Mouse (Mus musculus) liver, adult (tissue): ENCODE data around the gene Cd300lf.

ENCODE experiments used
- GATA4 ChIP-seq: IDR thresholded peaks from 2 replicates; pipeline ENCODE4 v1.6.1; 2014; ENCODE audit warnings: mild to moderate bottlenecking, low read length; ENCODE audit not compliant: insufficient replicate concordance

Gene Cd300lf

GRCm38 (mm10) chr11:115101615-115102051 lies 32.2 kb downstream of the Cd300lf start:
- no peak for TF ChIP-seq GATA4

- no peak for TF ChIP-seq GATA4
Observed at GRCm38 (mm10) chr11:115100741-115101140, 33.1 kb downstream of the Cd300lf start.

DNA sequence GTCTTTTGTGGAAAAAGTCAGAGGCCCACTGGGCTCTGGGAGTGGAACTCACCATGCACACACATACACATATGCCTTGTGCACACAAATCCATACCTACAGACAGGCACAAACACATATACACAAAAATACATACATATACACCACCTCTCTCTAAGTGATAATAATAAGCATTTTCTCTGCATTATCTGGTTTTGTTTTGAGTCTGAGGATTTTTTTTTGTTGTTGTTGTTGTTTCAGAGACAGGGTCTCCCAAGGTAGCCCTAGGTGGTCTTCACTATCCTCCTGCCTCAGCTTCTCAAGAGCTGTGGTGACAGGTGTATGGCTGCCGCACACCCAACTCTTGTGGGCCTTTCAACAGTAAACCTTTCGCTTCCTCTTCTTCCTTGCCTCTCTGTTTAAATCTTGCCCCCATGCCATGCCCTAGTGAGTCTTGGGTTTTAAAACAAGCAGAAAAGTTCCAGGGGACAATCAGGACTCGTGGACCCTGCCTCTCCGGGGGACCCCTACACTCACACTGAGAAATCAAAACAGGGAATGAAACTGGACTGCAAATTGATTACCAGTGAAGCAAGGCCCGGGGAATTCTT lies 33.7 kb downstream of the Cd300lf start:
- TF ChIP-seq GATA4: no peak

- TF ChIP-seq GATA4: no peak
Observed at GRCm38 (mm10) chr11:115099241-115099840, 34.5 kb downstream of the Cd300lf start.

- TF ChIP-seq GATA4: no peak
Observed at GRCm38 (mm10) chr11:115098203-115098932, 35.4 kb downstream of the Cd300lf start.

GRCm38 (mm10) chr11:115092140-115092539 lies 41.7 kb downstream of the Cd300lf start:
- no peak for TF ChIP-seq GATA4

- no peak for TF ChIP-seq GATA4
Observed at GRCm38 (mm10) chr11:115091362-115091901, 42.4 kb downstream of the Cd300lf start, which contains the start of gene Rab37. TSS of gene Rab37 (plus strand) at chr11:115091431.

DNA sequence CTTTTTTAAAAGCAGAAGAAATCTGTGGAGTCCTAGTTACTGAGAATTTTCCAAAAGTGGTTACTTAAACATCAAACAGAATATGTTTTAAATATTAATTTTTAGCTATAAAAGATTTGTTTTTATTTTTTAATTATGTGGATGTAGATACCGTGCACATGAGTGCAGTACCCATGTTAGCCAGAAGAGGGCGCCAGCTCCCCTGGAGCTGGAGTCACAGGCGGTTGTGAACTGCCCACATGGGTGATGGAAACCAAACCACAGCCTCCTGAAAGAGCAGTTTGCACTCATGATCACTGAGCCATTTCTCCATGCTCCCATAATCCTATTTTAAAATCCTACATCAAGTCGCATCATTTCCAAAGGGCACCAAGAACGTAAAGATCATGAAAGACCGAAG lies 43.9 kb downstream of the Cd300lf start:
- no peak for TF ChIP-seq GATA4

GRCm38 (mm10) chr11:115086213-115086612 lies 47.6 kb downstream of the Cd300lf start:
- no peak for TF ChIP-seq GATA4

- no peak for TF ChIP-seq GATA4
Observed at GRCm38 (mm10) chr11:115085064-115085463, 48.7 kb downstream of the Cd300lf start.

DNA sequence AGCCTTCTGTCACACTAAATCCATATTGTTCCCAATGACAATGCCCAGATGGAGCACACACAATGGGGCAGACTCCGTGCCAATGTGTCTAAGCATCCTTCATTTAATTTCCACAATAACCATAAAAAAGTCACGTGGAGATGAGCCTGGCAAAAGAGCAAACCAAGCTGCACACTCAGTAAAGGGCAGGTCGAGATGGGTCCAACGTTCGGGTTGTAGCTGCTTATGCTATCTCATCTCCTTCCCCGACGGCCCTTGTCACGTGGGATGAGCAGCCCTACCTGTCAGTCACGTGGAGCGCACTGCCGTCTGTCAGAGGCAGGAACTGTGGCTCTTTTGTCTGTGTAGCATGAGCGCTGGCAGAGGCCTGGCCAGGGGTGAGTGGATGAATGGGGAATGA lies 49.2 kb downstream of the Cd300lf start:
- TF ChIP-seq GATA4: no peak

GRCm38 (mm10) chr11:115083376-115084139 lies 50.2 kb downstream of the Cd300lf start:
- TF ChIP-seq GATA4: no peak

- no peak for TF ChIP-seq GATA4
Observed at GRCm38 (mm10) chr11:115082196-115082595, 51.6 kb downstream of the Cd300lf start.

- no peak for TF ChIP-seq GATA4
Observed at GRCm38 (mm10) chr11:115081373-115081772, 52.4 kb downstream of the Cd300lf start.

GRCm38 (mm10) chr11:115080886-115081285 lies 52.9 kb downstream of the Cd300lf start:
- no peak for TF ChIP-seq GATA4
